Mouse (Mus musculus) midbrain, embryonic 15.5 days (tissue): ENCODE measurements around the gene Setd2. TPM values are rescaled to one million over a fixed set of nuclear protein-coding genes. Genes with fewer than 3 reads are reported as not detected.

ENCODE experiments used
- ATAC-seq: fragments of 200-750 bp; cut with Nextera tagmentation; replicated peaks from 2 replicates; pipeline ENCODE4 v1.8.0; 2017; ENCODE audit warnings: moderate TSS enrichment
- H3K27ac ChIP-seq: fragments of 300-500 bp; sonication (generic); 2 replicates; pipeline ENCODE4 v1.5.1; 2015; ENCODE audit warnings: mild to moderate bottlenecking, inconsistent platforms
- H3K27me3 ChIP-seq: fragments of 300-500 bp; sonication (generic); replicated peaks from 2 replicates; pipeline ENCODE4 v1.6.1; 2015; ENCODE audit warnings: inconsistent platforms
- H3K36me3 ChIP-seq: fragments of 300-500 bp; sonication (generic); replicated peaks from 2 replicates; pipeline ENCODE4 v1.6.1; 2015; ENCODE audit warnings: inconsistent platforms
- H3K4me1 ChIP-seq: fragments of 300-500 bp; sonication (generic); 2 replicates; pipeline ENCODE4 v1.6.1; 2015; ENCODE audit warnings: inconsistent platforms
- H3K4me2 ChIP-seq: fragments of 300-500 bp; sonication (generic); 2 replicates; pipeline ENCODE4 v1.6.1; 2015; ENCODE audit warnings: inconsistent platforms, mild to moderate bottlenecking, moderate library complexity
- H3K4me3 ChIP-seq: fragments of 300-500 bp; sonication (generic); 2 replicates; pipeline ENCODE4 v1.5.1; 2015; ENCODE audit warnings: mild to moderate bottlenecking, inconsistent platforms
- H3K9ac ChIP-seq: fragments of 300-500 bp; sonication (generic); 2 replicates; pipeline ENCODE4 v1.6.1; 2015; ENCODE audit warnings: mild to moderate bottlenecking, inconsistent platforms
- H3K9me3 ChIP-seq: fragments of 300-500 bp; sonication (generic); 2 replicates; pipeline ENCODE4 v1.6.1; 2016; ENCODE audit warnings: inconsistent platforms
- WGBS: fragments of 180-500 bp; shearing (Covaris S2); methylation state at CpG from one replicate; pipeline ENCODE4 v1.1.7; 2015; ENCODE audit warnings: mixed read lengths; 5-methylcytosine and 5-hydroxymethylcytosine counted together
- polyA plus RNA-seq: library from polyadenylated mRNA; unstranded; fragments of >200 nt; fragmentation: Nextera tagmentation; extraction: Ambion mirVana; gene quantifications from 2 replicates; pipeline ENCODE4 v1.2.1, GENCODE M21; 2015

The Setd2 gene
- polyA plus RNA-seq, 1 experiment from 2014 or later: 37.4 TPM

- no peak overlapping the region for H3K27ac ChIP-seq
- H3K9ac ChIP-seq: no peak overlapping the region
- H3K27me3 ChIP-seq: no peaks in the 10 kb centered on the region
- 88% methylated on average over 4 of the region's 4 CpGs for WGBS
- H3K4me2 ChIP-seq: no peak overlapping the region
- H3K9me3 ChIP-seq: no peaks in the 10 kb centered on the region
- H3K4me1 ChIP-seq: 0 out of 2 replicates have a peak, but pooled peaks cover 5% of the 10 kb centered on the region
- no peak overlapping the region for H3K4me3 ChIP-seq
- no peak for ATAC-seq
- no peaks in the 10 kb centered on the region for H3K36me3 ChIP-seq
These were observed 9.6 kb downstream of the Setd2 start for GRCm38 (mm10) chr9:110541988-110542387.

GRCm38 (mm10) chr9:110548261-110548660 lies 15.9 kb downstream of the Setd2 start:
- peaks cover 52% of the 10 kb centered on the region for H3K36me3 ChIP-seq
- WGBS: 97% methylated on average over 19 of the region's 19 CpGs

GRCm38 (mm10) chr9:110568309-110568708 lies 35.9 kb downstream of the Setd2 start:
- no peak for ATAC-seq
- no peak overlapping the region for H3K9ac ChIP-seq
- no peaks in the 10 kb centered on the region for H3K27me3 ChIP-seq
- no peak overlapping the region for H3K27ac ChIP-seq
- H3K4me3 ChIP-seq: no peak overlapping the region
- no peaks in the 10 kb centered on the region for H3K9me3 ChIP-seq
- H3K36me3 ChIP-seq: peaks cover 29% of the 10 kb centered on the region
- H3K4me1 ChIP-seq: no peaks in the 10 kb centered on the region
- H3K4me2 ChIP-seq: no peak overlapping the region

More at GRCm38 (mm10) chr9:110548261-110548660, 15.9 kb downstream of the Setd2 start:
- Histone ChIP-seq H3K9ac (no peak overlapping the region), H3K4me1 (no peaks in the 10 kb centered on the region), H3K4me2 (no peak overlapping the region), H3K27ac (no peak overlapping the region), H3K4me3 (no peak overlapping the region), H3K9me3 (no peaks in the 10 kb centered on the region), H3K27me3 (no peaks in the 10 kb centered on the region)
- ATAC-seq: no peak

- ATAC-seq: no peak
- Histone ChIP-seq H3K9ac (no peak overlapping the region), H3K4me3 (no peak overlapping the region), H3K9me3 (no peaks in the 10 kb centered on the region), H3K27ac (no peak overlapping the region), H3K36me3 (no peaks in the 10 kb centered on the region; the same call in 1 of the 2 replicates), H3K4me2 (no peak overlapping the region), H3K4me1 (no peaks in the 10 kb centered on the region), H3K27me3 (no peaks in the 10 kb centered on the region)
- WGBS: 92% methylated on average over 2 of the region's 2 CpGs
These were observed 49.8 kb downstream of the Setd2 start for GRCm38 (mm10) chr9:110582161-110582560.

GRCm38 (mm10) chr9:110583521-110583920 lies 51.1 kb downstream of the Setd2 start:
- Histone ChIP-seq H3K36me3 (no peaks in the 10 kb centered on the region), H3K27ac (no peak overlapping the region), H3K27me3 (no peaks in the 10 kb centered on the region), H3K4me2 (no peak overlapping the region), H3K4me1 (no peaks in the 10 kb centered on the region), H3K4me3 (no peak overlapping the region), H3K9ac (no peak overlapping the region), H3K9me3 (no peaks in the 10 kb centered on the region)
- ATAC-seq: no peak
- 80% methylated on average over 1 of the region's 1 CpGs for WGBS

- ATAC-seq: no peak
- H3K9ac ChIP-seq: no peak overlapping the region
- H3K27me3 ChIP-seq: no peaks in the 10 kb centered on the region
- no peak overlapping the region for H3K4me2 ChIP-seq
- H3K9me3 ChIP-seq: no peaks in the 10 kb centered on the region
- H3K4me1 ChIP-seq: no peaks in the 10 kb centered on the region
- H3K4me3 ChIP-seq: no peak overlapping the region
- WGBS: 85% methylated on average over 3 of the region's 3 CpGs
- H3K27ac ChIP-seq: no peak overlapping the region
- H3K36me3 ChIP-seq: peaks cover 4% of the 10 kb centered on the region; the same call in 1 of the 2 replicates
These were observed 79.1 kb downstream of the Setd2 start for GRCm38 (mm10) chr9:110611471-110611870.

- Histone ChIP-seq H3K4me3 (no peak overlapping the region), H3K9ac (no peak overlapping the region), H3K4me1 (no peaks in the 10 kb centered on the region), H3K4me2 (no peak overlapping the region), H3K27me3 (no peaks in the 10 kb centered on the region), H3K36me3 (peaks cover 21% of the 10 kb centered on the region; the same call in 1 of the 2 replicates), H3K27ac (no peak overlapping the region), H3K9me3 (no peaks in the 10 kb centered on the region)
- ATAC-seq: no peak
- WGBS: 79% methylated on average over 3 of the region's 3 CpGs
These were observed 84.7 kb downstream of the Setd2 start for GRCm38 (mm10) chr9:110617081-110617480.

GRCm38 (mm10) chr9:110620180-110620579 lies 87.8 kb downstream of the Setd2 start:
- H3K4me1 ChIP-seq: peaks cover 19% of the 10 kb centered on the region
- H3K9ac ChIP-seq: no peak overlapping the region
- 85% methylated on average over 7 of the region's 7 CpGs for WGBS
- no peak for ATAC-seq
- H3K27me3 ChIP-seq: no peaks in the 10 kb centered on the region
- no peak overlapping the region for H3K4me2 ChIP-seq
- H3K27ac ChIP-seq: no peak overlapping the region
- H3K9me3 ChIP-seq: no peaks in the 10 kb centered on the region
- no peak overlapping the region for H3K4me3 ChIP-seq
- H3K36me3 ChIP-seq: peaks cover 21% of the 10 kb centered on the region; the same call in 1 of the 2 replicates

GRCm38 (mm10) chr9:110620685-110621084 lies 88.3 kb downstream of the Setd2 start:
- Histone ChIP-seq H3K27me3 (no peaks in the 10 kb centered on the region), H3K27ac (no peak overlapping the region), H3K4me2 (no peak overlapping the region), H3K4me3 (no peak overlapping the region), H3K9ac (no peak overlapping the region), H3K9me3 (no peaks in the 10 kb centered on the region), H3K4me1 (peaks cover 24% of the 10 kb centered on the region), H3K36me3 (peaks cover 21% of the 10 kb centered on the region; the same call in 1 of the 2 replicates)
- 96% methylated on average over 7 of the region's 7 CpGs for WGBS
- no peak for ATAC-seq

- WGBS: 83% methylated on average over 12 of the region's 12 CpGs
- no peaks in the 10 kb centered on the region for H3K9me3 ChIP-seq
- ATAC-seq: no peak
- no peak overlapping the region for H3K4me2 ChIP-seq
- H3K4me3 ChIP-seq: no peak overlapping the region
- H3K36me3 ChIP-seq: peaks cover 13% of the 10 kb centered on the region; the same call in 1 of the 2 replicates
- no peaks in the 10 kb centered on the region for H3K27me3 ChIP-seq
- H3K27ac ChIP-seq: no peak overlapping the region
- H3K9ac ChIP-seq: no peak overlapping the region
- peaks cover 26% of the 10 kb centered on the region for H3K4me1 ChIP-seq
These were observed 90.3 kb downstream of the Setd2 start for GRCm38 (mm10) chr9:110622621-110623219.

- ATAC-seq: 0 out of 2 replicates have a peak, but pooled peaks have one; percentile 0
- Histone ChIP-seq H3K27ac (peak overlapping the region; percentile 82), H3K36me3 (peaks cover 5% of the 10 kb centered on the region; the same call in 1 of the 2 replicates), H3K4me1 (peaks cover 26% of the 10 kb centered on the region), H3K4me2 (peak overlapping the region; percentile 93), H3K9ac (peak overlapping the region; percentile 56), H3K9me3 (no peaks in the 10 kb centered on the region), H3K27me3 (no peaks in the 10 kb centered on the region), H3K4me3 (peak overlapping the region; percentile 47)
- 39% methylated on average over 8 of the region's 8 CpGs for WGBS
These were observed 91.2 kb downstream of the Setd2 start for GRCm38 (mm10) chr9:110623416-110624195.

- Histone ChIP-seq H3K4me2 (peak within 1 kb of the TSS; percentile 93), H3K4me1 (peaks cover 26% of the 10 kb centered on the region), H3K4me3 (peak within 1 kb of the TSS; percentile 47), H3K36me3 (no peaks in the 10 kb centered on the region), H3K27me3 (no peaks in the 10 kb centered on the region), H3K27ac (peak within 1 kb of the TSS; percentile 82), H3K9ac (peak within 1 kb of the TSS; percentile 56), H3K9me3 (no peaks in the 10 kb centered on the region)
- under 1% methylated on average over 41 of the region's 41 CpGs for WGBS
- ATAC-seq: peak; percentile 96
These were observed 92.2 kb downstream of the Setd2 start, which contains the start of gene Nradd for GRCm38 (mm10) chr9:110624361-110625166. Gene Nradd, minus strand, starts transcription at chr9:110624452.
